Mouse (Mus musculus): ENCODE results near the gene Gpsm2. TPM values are rescaled to one million over a fixed set of nuclear protein-coding genes. Genes with fewer than 3 reads are reported as not detected.

Gene Gpsm2
- total and polyA plus RNA-seq, 3 experiments = 9.7 to 11.2 (median 10.4) TPM

DNA sequence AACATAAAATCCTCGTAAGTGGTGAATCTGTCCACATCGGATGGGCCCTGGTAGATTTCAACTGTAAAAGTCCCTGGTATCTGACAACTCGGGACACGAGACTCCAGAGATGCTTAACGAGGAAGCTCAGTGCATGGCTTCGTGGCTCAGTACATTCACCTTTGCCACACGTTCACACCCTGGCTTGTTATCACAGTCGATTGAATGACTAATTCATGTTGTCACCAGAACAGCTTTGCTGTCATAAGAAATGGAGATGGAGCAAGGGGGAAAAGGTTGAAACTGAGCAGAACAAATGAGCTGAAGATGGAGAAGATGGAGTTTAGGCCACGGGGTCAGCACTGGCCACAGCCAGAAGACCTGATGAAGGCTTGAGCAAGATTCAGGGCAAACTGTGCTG, 35.5 kb upstream of the Gpsm2 start:
- no peaks in the 10 kb centered on the region for H3K79me2 ChIP-seq (replicated peaks; ENCODE audit: control insufficient read depth, extremely low read depth, insufficient read depth, poor library complexity, severe bottlenecking)
- H3K27ac ChIP-seq (ENCODE audit: insufficient read depth, low read depth) = no peak overlapping the region
- H3K4me1 ChIP-seq (ENCODE audit: control insufficient read depth in 1 of 2, insufficient read depth in 2 of 2) = no peaks in the 10 kb centered on the region
- TF ChIP-seq MAX (IDR thresholded peaks at IDR 0.05; ENCODE audit: low read length) = no peak
- TF ChIP-seq JUN (IDR thresholded peaks at IDR 0.05; ENCODE audit: insufficient read depth, low read depth, low read length) = no peak
- TF ChIP-seq IRF4 (IDR thresholded peaks at IDR 0.05; ENCODE audit: low read depth, low read length) = no peak
- dilution Hi-C loops (cut with MboI; ENCODE audit: extremely low pct_ligation_motif_present, extremely low pct_unique_long_range_greater_than_20kb, low sequenced_read_pairs) (no loop called here), in situ Hi-C loops (cut with MboI; ENCODE audit: low pct_ligation_motif_present, low pct_unique_long_range_greater_than_20kb, low sequenced_read_pairs) (no loop called here)
- no peaks in the 10 kb centered on the region for H3K27me3 ChIP-seq (replicated peaks)
- DNase-seq (ENCODE audit: extremely low read depth) = no peak
- no peaks in the 10 kb centered on the region for H3K9me3 ChIP-seq (replicated peaks; ENCODE audit: low read length)
- no peak overlapping the region for H3K4me2 ChIP-seq (ENCODE audit: insufficient read depth, low read depth, poor library complexity, severe bottlenecking)
- no peak overlapping the region for H3K9ac ChIP-seq (ENCODE audit: insufficient read depth, low read depth)
- no peak overlapping the region for H3K4me3 ChIP-seq (replicated peaks in 1 of 3; ENCODE audit: low read depth in 2 of 3, low read length in 2 of 3, poor library complexity in 1 of 3)
- H3K36me3 ChIP-seq (replicated peaks in 1 of 2; ENCODE audit: control insufficient read depth in 1 of 2, insufficient read depth in 1 of 2, low read length in 1 of 2) = no peaks in the 10 kb centered on the region

DNA sequence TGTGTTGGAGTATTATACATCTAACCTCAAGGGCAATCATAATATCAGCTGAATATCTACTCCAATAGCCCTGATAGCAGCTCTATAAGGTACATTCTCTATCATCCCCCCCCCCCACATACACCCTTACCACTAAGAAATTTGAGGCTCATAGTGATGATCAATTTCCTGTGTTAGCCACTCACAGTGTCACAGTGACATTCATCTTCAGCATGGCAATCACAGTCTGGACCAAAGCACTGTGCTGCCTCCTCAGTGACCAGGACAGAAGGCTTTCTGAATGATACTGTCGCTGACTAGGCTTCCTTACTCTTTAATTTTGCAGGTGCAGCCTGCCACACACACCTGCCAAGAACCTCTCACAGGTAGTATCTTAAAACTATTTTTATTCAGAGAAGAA, 34.0 kb upstream of the Gpsm2 start:
- Histone ChIP-seq H3K4me1 (ENCODE audit: control insufficient read depth in 1 of 2, insufficient read depth in 2 of 2) (no peaks in the 10 kb centered on the region), H3K27me3 (replicated peaks) (no peaks in the 10 kb centered on the region), H3K4me2 (ENCODE audit: insufficient read depth, low read depth, poor library complexity, severe bottlenecking) (no peak overlapping the region), H3K9me3 (replicated peaks; ENCODE audit: low read length) (no peaks in the 10 kb centered on the region), H3K4me3 (replicated peaks in 1 of 3; ENCODE audit: low read depth in 2 of 3, low read length in 2 of 3, poor library complexity in 1 of 3) (no peak overlapping the region), H3K36me3 (replicated peaks in 1 of 2; ENCODE audit: control insufficient read depth in 1 of 2, insufficient read depth in 1 of 2, low read length in 1 of 2) (no peaks in the 10 kb centered on the region), H3K9ac (ENCODE audit: insufficient read depth, low read depth) (no peak overlapping the region), H3K79me2 (replicated peaks; ENCODE audit: control insufficient read depth, extremely low read depth, insufficient read depth, poor library complexity, severe bottlenecking) (no peaks in the 10 kb centered on the region), H3K27ac (ENCODE audit: insufficient read depth, low read depth) (no peak overlapping the region)
- no peak for DNase-seq (ENCODE audit: extremely low read depth)
- no peak for TF ChIP-seq USF2 (conservative IDR thresholded peaks at IDR 0.05; ENCODE audit: low read depth, low read length)
- TF ChIP-seq MXI1 (IDR thresholded peaks at IDR 0.05; ENCODE audit: low read depth, low read length) = no peak
- TF ChIP-seq BHLHE40 (IDR thresholded peaks at IDR 0.05; ENCODE audit: low read depth, low read length) = no peak
- TF ChIP-seq NRF1 (IDR thresholded peaks at IDR 0.05; ENCODE audit: low read depth, low read length) = no peak
- no peak for TF ChIP-seq JUN (IDR thresholded peaks at IDR 0.05; ENCODE audit: insufficient read depth, low read depth, low read length)
- TF ChIP-seq NELFE (IDR thresholded peaks at IDR 0.05; ENCODE audit: low read depth, low read length) = no peak
- TF ChIP-seq SIN3A (IDR thresholded peaks at IDR 0.05; ENCODE audit: low read length) = no peak
- TF ChIP-seq MAZ (IDR thresholded peaks at IDR 0.05; ENCODE audit: low read depth, low read length) = no peak
- TF ChIP-seq ETS1 (conservative IDR thresholded peaks at IDR 0.05; ENCODE audit: low read depth, low read length) = no peak
- TF ChIP-seq TBP (conservative IDR thresholded peaks at IDR 0.05; ENCODE audit: low read depth, low read length) = no peak
- TF ChIP-seq POLR2AphosphoS2 (IDR thresholded peaks at IDR 0.05; ENCODE audit: low read depth, low read length) = no peak
- no peak for TF ChIP-seq ZMIZ1 (IDR thresholded peaks at IDR 0.05; ENCODE audit: low read depth, low read length)
- dilution Hi-C loops (cut with MboI; ENCODE audit: extremely low pct_ligation_motif_present, extremely low pct_unique_long_range_greater_than_20kb, low sequenced_read_pairs) (no loop called here), in situ Hi-C loops (cut with MboI; ENCODE audit: low pct_ligation_motif_present, low pct_unique_long_range_greater_than_20kb, low sequenced_read_pairs) (no loop called here)

DNA sequence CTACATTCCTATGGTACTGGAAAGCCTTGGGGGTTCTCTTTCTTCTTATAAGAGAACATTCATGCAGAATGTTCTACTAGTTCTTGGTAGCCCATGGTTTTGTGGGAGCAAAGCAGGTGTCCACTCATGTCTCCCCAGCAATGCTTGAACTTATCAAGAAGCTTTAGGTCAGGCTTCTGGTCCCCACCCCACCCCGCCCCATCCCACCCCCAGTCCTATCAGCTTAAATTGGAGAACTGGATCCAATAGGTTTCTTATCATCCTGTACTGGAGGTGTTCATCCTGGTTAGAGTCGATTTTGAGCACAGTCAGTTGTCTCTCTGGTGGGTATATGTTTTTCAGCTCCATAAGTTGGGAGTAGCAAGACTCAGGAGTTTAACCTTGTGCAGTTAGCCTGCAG, 33.4 kb upstream of the Gpsm2 start:
- dilution Hi-C loops (cut with MboI; ENCODE audit: extremely low pct_ligation_motif_present, extremely low pct_unique_long_range_greater_than_20kb, low sequenced_read_pairs) = no loop called here
- H3K27me3 ChIP-seq (replicated peaks) = no peaks in the 10 kb centered on the region
- no peaks in the 10 kb centered on the region for H3K9me3 ChIP-seq (replicated peaks; ENCODE audit: low read length)
- H3K4me1 ChIP-seq (ENCODE audit: control insufficient read depth in 1 of 2, insufficient read depth in 2 of 2) = no peaks in the 10 kb centered on the region
- in situ Hi-C loops (cut with MboI; ENCODE audit: low pct_ligation_motif_present, low pct_unique_long_range_greater_than_20kb, low sequenced_read_pairs) = no loop called here
- no peak for DNase-seq (ENCODE audit: extremely low read depth)
- H3K36me3 ChIP-seq (replicated peaks in 1 of 2; ENCODE audit: control insufficient read depth in 1 of 2, insufficient read depth in 1 of 2, low read length in 1 of 2) = no peaks in the 10 kb centered on the region
- TF ChIP-seq CTCF (conservative IDR thresholded peaks at IDR 0.05 in 1 of 2, IDR thresholded peaks at IDR 0.05 in 1 of 2; ENCODE audit: low read depth in 2 of 2, low read length in 2 of 2) = no peak
- no peak for TF ChIP-seq RAD21 (IDR thresholded peaks at IDR 0.05; ENCODE audit: low read depth, low read length)
- TF ChIP-seq RCOR1 (conservative IDR thresholded peaks at IDR 0.05; ENCODE audit: low read depth, low read length) = no peak
- TF ChIP-seq USF2 (conservative IDR thresholded peaks at IDR 0.05; ENCODE audit: low read depth, low read length) = no peak
- TF ChIP-seq BHLHE40 (IDR thresholded peaks at IDR 0.05; ENCODE audit: low read depth, low read length) = no peak
- TF ChIP-seq NELFE (IDR thresholded peaks at IDR 0.05; ENCODE audit: low read depth, low read length) = no peak
- TF ChIP-seq MAX (IDR thresholded peaks at IDR 0.05; ENCODE audit: low read length) = no peak
- TF ChIP-seq HCFC1 (IDR thresholded peaks at IDR 0.05; ENCODE audit: low read depth, low read length) = no peak
- TF ChIP-seq ETS1 (conservative IDR thresholded peaks at IDR 0.05; ENCODE audit: low read depth, low read length) = no peak
- TF ChIP-seq CHD1 (IDR thresholded peaks at IDR 0.05; ENCODE audit: low read depth, low read length) = no peak
- no peak for TF ChIP-seq ZKSCAN1 (IDR thresholded peaks at IDR 0.05; ENCODE audit: borderline replicate concordance, low read depth, low read length)
- no peak for TF ChIP-seq MXI1 (IDR thresholded peaks at IDR 0.05; ENCODE audit: low read depth, low read length)
- H3K4me2 ChIP-seq (ENCODE audit: insufficient read depth, low read depth, poor library complexity, severe bottlenecking) = no peak overlapping the region
- no peak overlapping the region for H3K9ac ChIP-seq (ENCODE audit: insufficient read depth, low read depth)
- H3K27ac ChIP-seq (ENCODE audit: insufficient read depth, low read depth) = no peak overlapping the region
- H3K4me3 ChIP-seq (replicated peaks in 1 of 3; ENCODE audit: low read depth in 2 of 3, low read length in 2 of 3, poor library complexity in 1 of 3) = no peak overlapping the region
- H3K79me2 ChIP-seq (replicated peaks; ENCODE audit: control insufficient read depth, extremely low read depth, insufficient read depth, poor library complexity, severe bottlenecking) = no peaks in the 10 kb centered on the region
